Mouse (Mus musculus) myocyte (in vitro differentiated cells): ENCODE data around the gene Ppp6r1. TPM values are rescaled to one million over a fixed set of nuclear protein-coding genes. Genes with fewer than 3 reads are reported as not detected.
"Not testable (repeated sequence)": the region's sequence is repeated elsewhere in the genome, so short reads cannot be mapped to it uniquely, and the experiment has no call there.

ENCODE experiments used
- H3K27me3 ChIP-seq: one replicate; pipeline ENCODE4 v1.6.1; 2011; ENCODE audit not compliant: control insufficient read depth, insufficient read depth, insufficient read length
- H3K36me3 ChIP-seq: one replicate; pipeline ENCODE4 v1.6.1; 2011; ENCODE audit not compliant: control insufficient read depth, insufficient read depth
- H3K4me2 ChIP-seq: one replicate; pipeline ENCODE4 v1.6.1; 2011; ENCODE audit warnings: low read depth, control low read depth
- H3K4me3 ChIP-seq: one replicate; pipeline ENCODE4 v1.5.1; 2011; ENCODE audit warnings: mild to moderate bottlenecking, control low read depth, moderate library complexity
- H3K79me2 ChIP-seq: one replicate; pipeline ENCODE4 v1.6.1; 2011; ENCODE audit not compliant: control insufficient read depth, insufficient read depth
- H3ac ChIP-seq: one replicate; pipeline ENCODE4 v1.6.1; 2011; ENCODE audit not compliant: control insufficient read depth, insufficient read length
- CEBPB ChIP-seq: IDR thresholded peaks from 2 replicates; pipeline ENCODE4 v1.6.1; 2011; ENCODE audit warnings: mild to moderate bottlenecking, moderate library complexity; ENCODE audit not compliant: poor library complexity, insufficient read depth, severe bottlenecking
- MAX ChIP-seq: IDR thresholded peaks from one replicate; pipeline ENCODE4 v1.6.1; 2011; ENCODE audit warnings: low read depth, mild to moderate bottlenecking, control low read depth
- MYOD1 ChIP-seq, 3 experiments: IDR thresholded peaks; one replicate each; pipeline ENCODE4 v1.6.1; 2011; ENCODE audit warnings: control low read depth in 2 of 3, low read depth in 2 of 3, mild to moderate bottlenecking in 2 of 3, moderate library complexity in 1 of 3; ENCODE audit not compliant: insufficient read length in 2 of 3, control insufficient read depth in 1 of 3
- POLR2A ChIP-seq: IDR thresholded peaks from one replicate; pipeline ENCODE4 v1.6.1; 2011; ENCODE audit warnings: low read depth, mild to moderate bottlenecking, control low read depth, moderate library complexity; ENCODE audit not compliant: insufficient read length
- POLR2AphosphoS2 ChIP-seq: IDR thresholded peaks from one replicate; pipeline ENCODE4 v1.6.1; 2011; ENCODE audit warnings: low read depth, control low read depth; ENCODE audit not compliant: insufficient read length
- REST ChIP-seq: IDR thresholded peaks from one replicate; pipeline ENCODE4 v1.6.1; 2011; ENCODE audit warnings: mild to moderate bottlenecking, control low read depth, moderate library complexity; ENCODE audit not compliant: insufficient read depth, insufficient read length
- SRF ChIP-seq: IDR thresholded peaks from one replicate; pipeline ENCODE4 v1.6.1; 2011; ENCODE audit warnings: low read depth; ENCODE audit not compliant: control insufficient read depth, insufficient read length
- TCF12 ChIP-seq: IDR thresholded peaks from one replicate; pipeline ENCODE4 v1.6.1; 2011; ENCODE audit warnings: mild to moderate bottlenecking, control low read depth; ENCODE audit not compliant: poor library complexity, insufficient read depth, severe bottlenecking
- TCF3 ChIP-seq: IDR thresholded peaks from one replicate; pipeline ENCODE4 v1.6.1; 2011; ENCODE audit warnings: low read depth, control low read depth; ENCODE audit not compliant: insufficient read length
- USF1 ChIP-seq: IDR thresholded peaks from one replicate; pipeline ENCODE4 v1.6.1; 2011; ENCODE audit warnings: low read depth, mild to moderate bottlenecking, control low read depth, moderate library complexity
- polyA plus RNA-seq: library from polyadenylated mRNA; unstranded; fragments of >200 nt; fragmentation: generic; extraction: Trizol; gene quantifications from one replicate; pipeline ENCODE4 v1.2.1, GENCODE M21; 2012; ENCODE audit warnings: missing spikeins

Gene Ppp6r1
- polyA plus RNA-seq, 1 experiment: 46.1 TPM

- no peak for TF ChIP-seq TCF12
- TF ChIP-seq POLR2A: no peak
- TF ChIP-seq TCF3: no peak
- TF ChIP-seq USF1: no peak
- TF ChIP-seq REST: no peak
- TF ChIP-seq CEBPB: no peak
- TF ChIP-seq MYOD1 (IDR thresholded peaks at IDR 0.05; ENCODE audit: control insufficient read depth in 1 of 3, insufficient read length in 2 of 3, low read depth in 2 of 3): no peak
- no peak for TF ChIP-seq MAX
- no peak for TF ChIP-seq POLR2AphosphoS2
- TF ChIP-seq SRF: no peak
- H3K4me3 ChIP-seq: no peak overlapping the region
- no peaks in the 10 kb centered on the region for H3K36me3 ChIP-seq
Measured at GRCm38 (mm10) chr7:4602969-4603368, 55.9 kb downstream of the Ppp6r1 start.

GRCm38 (mm10) chr7:4597046-4597445 is 61.8 kb downstream of the Ppp6r1 start:
- not testable (repeated sequence) for H3K4me2 ChIP-seq, H3K36me3 ChIP-seq, H3K4me3 ChIP-seq, H3K79me2 ChIP-seq, H3K27me3 ChIP-seq, H3ac ChIP-seq

More at GRCm38 (mm10) chr7:4602969-4603368, 55.9 kb downstream of the Ppp6r1 start:
- Histone ChIP-seq H3K4me2 (no peak overlapping the region), H3K27me3 (no peaks in the 10 kb centered on the region), H3ac (no peak overlapping the region), H3K79me2 (no peaks in the 10 kb centered on the region)

Other genes starting within 250 kb of the Ppp6r1 start
- 16.4 TPM for gene Rdh13, start 213.4 kb downstream of the Ppp6r1 start, polyA plus RNA-seq
- 0.12 TPM for gene Eps8l1, start 198.3 kb downstream of the Ppp6r1 start, polyA plus RNA-seq
- 39.0 TPM for gene Ppp1r12c, start 157.3 kb downstream of the Ppp6r1 start, polyA plus RNA-seq
- gene Tnnt1, start 142.6 kb downstream of the Ppp6r1 start, polyA plus RNA-seq: 1,403 TPM
- 13.3 TPM for gene Tnni3, start 134.8 kb downstream of the Ppp6r1 start, polyA plus RNA-seq
- 2.2 TPM for gene Dnaaf3, start 126.6 kb downstream of the Ppp6r1 start, polyA plus RNA-seq
- gene Syt5, start 111.5 kb downstream of the Ppp6r1 start, polyA plus RNA-seq: 0.22 TPM
- gene Ptprh, start 55.0 kb downstream of the Ppp6r1 start, polyA plus RNA-seq: not detected
- 2.2 TPM for gene Tmem86b, start 27.6 kb downstream of the Ppp6r1 start, polyA plus RNA-seq
- 67.5 TPM for gene Hspbp1, start 26.0 kb upstream of the Ppp6r1 start, polyA plus RNA-seq
- 7.0 TPM for gene Brsk1, start 31.6 kb upstream of the Ppp6r1 start, polyA plus RNA-seq
- 0.04 TPM for gene Tmem150b, start 66.2 kb upstream of the Ppp6r1 start, polyA plus RNA-seq
- gene Kmt5c, start 81.1 kb upstream of the Ppp6r1 start, polyA plus RNA-seq: 19.2 TPM
- gene Cox6b2, start 94.1 kb upstream of the Ppp6r1 start, polyA plus RNA-seq: 0.19 TPM
- gene Fam71e2, start 112.3 kb upstream of the Ppp6r1 start, polyA plus RNA-seq: not detected
- gene Il11, start 123.8 kb upstream of the Ppp6r1 start, polyA plus RNA-seq: 0.56 TPM
- not detected for gene Tmem190, start 123.9 kb upstream of the Ppp6r1 start, polyA plus RNA-seq
- 7.1 TPM for gene Tmem238, start 130.6 kb upstream of the Ppp6r1 start, polyA plus RNA-seq
- gene Rpl28, start 133.9 kb upstream of the Ppp6r1 start, polyA plus RNA-seq: 3,329 TPM
- gene Ube2s, start 153.6 kb upstream of the Ppp6r1 start, polyA plus RNA-seq: 261 TPM
- not detected for gene Shisa7, start 185.7 kb upstream of the Ppp6r1 start, polyA plus RNA-seq
- 0.65 TPM for gene Isoc2b, start 211.2 kb upstream of the Ppp6r1 start, polyA plus RNA-seq
- 3.3 TPM for gene Isoc2a, start 218.1 kb upstream of the Ppp6r1 start, polyA plus RNA-seq
- gene Gm36210, start 247.5 kb upstream of the Ppp6r1 start, polyA plus RNA-seq: not detected